Mouse (Mus musculus) kidney, postnatal 0 days (tissue): ENCODE measurements around the gene Fam161b. TPM values are rescaled to one million over a fixed set of nuclear protein-coding genes. Genes with fewer than 3 reads are reported as not detected.

Source experiments
- ATAC-seq: fragments of 200-750 bp; cut with Nextera tagmentation; replicated peaks from 2 replicates; pipeline ENCODE4 v1.8.0; 2017; ENCODE audit warnings: low read depth, moderate number of reproducible peaks, moderate TSS enrichment, moderate library complexity; ENCODE audit not compliant: low FRiP score
- DNase-seq: peaks from one replicate; pipeline ENCODE4 v3.0.0-alpha.2; 2016; ENCODE audit warnings: low spot score
- H3K27ac ChIP-seq: fragments of 300-500 bp; sonication (generic); 2 replicates; pipeline ENCODE4 v1.5.1; 2014; ENCODE audit warnings: mild to moderate bottlenecking
- H3K27me3 ChIP-seq: fragments of 300-500 bp; sonication (generic); 2 replicates; pipeline ENCODE4 v1.6.1; 2014; ENCODE audit warnings: low read length, mixed read lengths; ENCODE audit not compliant: insufficient read depth
- H3K36me3 ChIP-seq: fragments of 300-500 bp; sonication (generic); 2 replicates; pipeline ENCODE4 v1.6.1; 2014; ENCODE audit warnings: low read length, mixed read lengths; ENCODE audit not compliant: insufficient read depth
- H3K4me1 ChIP-seq: fragments of 300-500 bp; sonication (generic); replicated peaks from 2 replicates; pipeline ENCODE4 v1.6.1; 2014; ENCODE audit warnings: antibody characterized with exemption, low read length, mixed read lengths; ENCODE audit not compliant: insufficient read depth
- H3K4me2 ChIP-seq: fragments of 300-500 bp; sonication (generic); 2 replicates; pipeline ENCODE4 v1.6.1; 2014; ENCODE audit warnings: mild to moderate bottlenecking, low read length, moderate library complexity, mixed read lengths
- H3K4me3 ChIP-seq: fragments of 300-500 bp; sonication (generic); replicated peaks from 2 replicates; pipeline ENCODE4 v1.5.1; 2014; ENCODE audit warnings: low read depth, low read length
- H3K9ac ChIP-seq: fragments of 300-500 bp; sonication (generic); 2 replicates; pipeline ENCODE4 v1.6.1; 2014; ENCODE audit warnings: low read depth, low read length
- H3K9me3 ChIP-seq: fragments of 300-500 bp; sonication (generic); replicated peaks from 2 replicates; pipeline ENCODE4 v1.6.1; 2016; ENCODE audit warnings: low read length, inconsistent platforms, mixed read lengths
- CTCF ChIP-seq: IDR thresholded peaks from 2 replicates; pipeline ENCODE4 v1.5.1; 2016; ENCODE audit warnings: antibody characterized with exemption, low read depth, mild to moderate bottlenecking, moderate library complexity
- WGBS: fragments of 180-500 bp; shearing (Covaris S2); extraction: QIAGEN DNeasy Blood & Tissue Kit; methylation state at CpG from one replicate; pipeline ENCODE4 v1.1.7; 2014; 5-methylcytosine and 5-hydroxymethylcytosine counted together
- polyA plus RNA-seq: library from polyadenylated mRNA; unstranded; fragments of >200 nt; fragmentation: Nextera tagmentation; extraction: Ambion mirVana; gene quantifications from 2 replicates; pipeline ENCODE4 v1.2.1, GENCODE M21; 2015

The Fam161b gene
- polyA plus RNA-seq, 1 experiment from 2014 or later, result 2.1 TPM

DNA sequence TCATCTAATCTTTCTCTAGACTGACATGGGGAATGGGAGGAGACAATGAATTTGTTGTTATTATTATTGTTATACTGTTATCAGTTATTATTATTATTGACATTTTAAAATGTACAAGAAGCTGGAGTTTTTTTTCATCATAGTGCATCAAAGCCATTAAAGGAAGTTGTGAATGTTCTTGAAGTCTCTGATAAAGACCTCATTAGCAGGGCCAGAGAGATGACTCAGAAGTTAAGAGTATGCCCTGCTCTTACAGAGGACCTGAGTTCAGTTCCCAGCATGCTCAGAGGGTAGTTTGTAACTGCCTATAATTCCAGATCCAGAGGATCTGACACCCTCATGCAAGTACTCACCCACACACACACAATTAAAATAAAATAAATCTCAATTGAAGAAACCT lies 36.1 kb upstream of the Fam161b start:
- H3K27me3 ChIP-seq, result no peaks in the 10 kb centered on the region
- H3K4me3 ChIP-seq, result no peak overlapping the region
- H3K4me2 ChIP-seq, result no peak overlapping the region
- DNase-seq (no peak), ATAC-seq (no peak)
- H3K27ac ChIP-seq, result no peak overlapping the region
- no peaks in the 10 kb centered on the region for H3K9me3 ChIP-seq
- H3K9ac ChIP-seq, result no peak overlapping the region
- H3K4me1 ChIP-seq, result no peaks in the 10 kb centered on the region
- H3K36me3 ChIP-seq, result peaks cover 4% of the 10 kb centered on the region; the same call in 1 of the 2 replicates
- no peak for TF ChIP-seq CTCF

DNA sequence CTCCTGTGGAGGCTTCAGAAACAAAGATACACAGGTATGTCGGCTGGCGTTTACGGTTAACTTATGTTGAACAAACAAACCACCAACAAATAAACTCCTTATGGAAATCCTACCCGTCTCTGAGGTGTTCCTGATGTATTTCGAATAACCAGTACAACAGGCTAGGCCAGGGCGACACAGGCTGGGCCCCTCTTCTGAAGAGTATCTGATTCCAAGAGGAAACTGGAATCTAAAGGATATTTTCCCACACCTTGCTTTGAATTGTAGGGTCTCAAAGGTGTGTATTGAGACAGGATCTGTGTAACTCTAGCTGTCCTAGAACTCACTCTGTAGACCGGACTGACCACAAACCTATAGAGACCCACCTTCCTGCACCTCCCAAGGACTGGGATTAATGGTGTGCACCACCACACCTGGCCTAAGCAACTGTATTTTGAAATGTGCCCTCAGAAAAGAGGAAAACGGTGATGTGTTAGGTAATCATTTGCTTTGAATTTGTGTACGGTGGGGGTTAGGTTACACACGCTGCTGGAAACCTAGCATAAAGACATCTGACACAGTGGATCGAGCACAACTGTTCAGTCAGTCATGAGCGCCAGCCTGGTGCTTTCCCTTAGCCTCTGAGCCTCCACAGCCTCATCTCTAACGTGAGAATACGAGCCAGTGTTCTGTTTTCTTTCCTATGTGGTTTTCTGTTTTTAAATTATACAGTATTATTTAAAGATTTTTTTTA lies 35.5 kb upstream of the Fam161b start:
- Histone ChIP-seq H3K9ac (no peak overlapping the region), H3K27me3 (no peaks in the 10 kb centered on the region), H3K36me3 (peaks cover 7% of the 10 kb centered on the region; the same call in 1 of the 2 replicates), H3K27ac (peak overlapping the region; percentile 25; the same call in 1 of the 2 replicates), H3K4me3 (no peak overlapping the region), H3K4me2 (no peak overlapping the region), H3K9me3 (no peaks in the 10 kb centered on the region), H3K4me1 (no peaks in the 10 kb centered on the region)
- ATAC-seq (no peak), DNase-seq (no peak)
- 63% methylated on average over 14 of the region's 14 CpGs for WGBS
- no peak for TF ChIP-seq CTCF

GRCm38 (mm10) chr12:84393847-84394246 lies 32.2 kb upstream of the Fam161b start:
- TF ChIP-seq CTCF, result no peak
- Histone ChIP-seq H3K9me3 (no peaks in the 10 kb centered on the region), H3K4me2 (no peak overlapping the region), H3K4me1 (no peaks in the 10 kb centered on the region), H3K27ac (no peak overlapping the region), H3K27me3 (no peaks in the 10 kb centered on the region), H3K4me3 (no peak overlapping the region), H3K36me3 (peaks cover 9% of the 10 kb centered on the region; the same call in 1 of the 2 replicates), H3K9ac (no peak overlapping the region)
- no peak for DNase-seq
- WGBS, result 87% methylated on average over 5 of the region's 5 CpGs
- ATAC-seq, result no peak

DNA sequence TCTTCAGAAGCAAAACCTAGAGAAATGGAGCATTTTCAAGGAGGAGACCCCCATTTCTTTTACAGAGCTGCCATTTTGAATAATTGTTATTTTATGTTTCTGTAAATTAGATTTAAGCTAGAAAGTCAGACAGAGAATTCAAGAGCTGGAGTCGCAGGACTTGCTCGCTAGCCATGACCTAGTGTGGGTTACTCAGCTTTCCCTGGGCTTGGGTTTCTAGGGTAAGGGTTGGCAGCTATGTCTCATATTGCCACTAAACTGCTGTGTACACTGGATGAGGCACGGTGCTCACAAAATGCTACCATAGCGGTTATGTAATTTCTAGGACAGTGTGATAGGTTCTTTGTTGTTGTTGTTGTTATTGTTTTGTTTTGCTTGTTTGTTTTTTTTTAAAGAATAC lies 31.0 kb upstream of the Fam161b start:
- DNase-seq (no peak), ATAC-seq (no peak)
- no peaks in the 10 kb centered on the region for H3K4me1 ChIP-seq
- no peak overlapping the region for H3K27ac ChIP-seq
- no peak overlapping the region for H3K9ac ChIP-seq
- H3K36me3 ChIP-seq, result peaks cover 9% of the 10 kb centered on the region; the same call in 1 of the 2 replicates
- no peak for TF ChIP-seq CTCF
- H3K9me3 ChIP-seq, result no peaks in the 10 kb centered on the region
- H3K4me2 ChIP-seq, result no peak overlapping the region
- no peaks in the 10 kb centered on the region for H3K27me3 ChIP-seq
- no peak overlapping the region for H3K4me3 ChIP-seq
- WGBS, result 91% methylated on average over 4 of the region's 4 CpGs

GRCm38 (mm10) chr12:84390336-84390735 lies 28.7 kb upstream of the Fam161b start:
- no peaks in the 10 kb centered on the region for H3K9me3 ChIP-seq
- ATAC-seq, result no peak
- no peaks in the 10 kb centered on the region for H3K27me3 ChIP-seq
- no peak overlapping the region for H3K4me3 ChIP-seq
- no peak overlapping the region for H3K9ac ChIP-seq
- 0 out of 2 replicates have a peak, but pooled peaks cover 13% of the 10 kb centered on the region for H3K36me3 ChIP-seq
- no peak overlapping the region for H3K4me2 ChIP-seq
- 92% methylated on average over 6 of the region's 6 CpGs for WGBS
- no peak for DNase-seq
- H3K4me1 ChIP-seq, result no peaks in the 10 kb centered on the region
- TF ChIP-seq CTCF, result no peak
- no peak overlapping the region for H3K27ac ChIP-seq

DNA sequence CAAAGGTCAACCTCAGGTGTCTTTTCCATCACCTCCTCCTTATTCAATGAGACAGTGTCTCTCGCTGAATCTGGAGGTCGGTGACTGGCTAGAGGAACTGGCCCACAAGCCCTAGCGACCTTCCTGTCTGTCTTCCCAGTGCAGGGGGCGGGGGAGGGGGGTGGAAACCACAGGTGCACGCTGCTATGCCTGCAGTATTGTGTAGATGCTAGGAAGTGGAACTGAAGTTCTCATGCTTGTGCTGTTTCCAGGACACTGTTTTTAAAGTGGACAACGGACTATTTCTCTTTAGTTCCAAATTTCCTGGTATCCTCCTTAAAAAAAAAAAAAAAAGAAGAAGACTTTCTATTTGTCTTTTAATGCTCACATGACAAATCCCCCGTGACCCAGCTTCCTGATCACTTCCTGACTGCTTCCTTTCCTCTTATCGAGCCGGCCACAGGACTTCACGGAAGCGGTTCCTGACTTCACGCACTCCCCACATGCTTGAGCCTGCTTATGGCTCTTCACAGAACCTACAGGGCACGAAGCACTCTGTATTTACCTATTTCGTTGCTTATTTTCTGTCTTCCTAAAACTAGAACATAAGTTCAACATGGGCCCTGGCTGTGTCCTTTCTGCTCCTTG lies 27.3 kb upstream of the Fam161b start:
- no peak for TF ChIP-seq CTCF
- Histone ChIP-seq H3K27ac (peak overlapping the region; percentile 1; the same call in 1 of the 2 replicates), H3K4me1 (no peaks in the 10 kb centered on the region), H3K36me3 (0 out of 2 replicates have a peak, but pooled peaks cover 16% of the 10 kb centered on the region), H3K9ac (no peak overlapping the region), H3K4me3 (no peak overlapping the region), H3K9me3 (no peaks in the 10 kb centered on the region), H3K27me3 (no peaks in the 10 kb centered on the region), H3K4me2 (no peak overlapping the region)
- no peak for DNase-seq
- no peak for ATAC-seq
- 70% methylated on average over 14 of the region's 14 CpGs for WGBS
